Mouse (Mus musculus): ENCODE results near the gene Hdac10.

Hdac10 gene

GRCm38 (mm10) chr15:89128382-89129350 is at the start of gene Hdac10:
Gene Hdac10, minus strand, starts transcription at chr15:89128700.
- DNase-seq (ENCODE audit: low spot score): peak; percentile 77

GRCm38 (mm10) chr15:89177576-89178259 is 49.2 kb upstream of the Hdac10 start:
- no peak for DNase-seq (ENCODE audit: low spot score)

- peak; percentile 73 for DNase-seq (ENCODE audit: low spot score)
Measured at GRCm38 (mm10) chr15:89177121-89177520, 48.6 kb upstream of the Hdac10 start.

- no peak for DNase-seq (ENCODE audit: low spot score)
Measured at GRCm38 (mm10) chr15:89175411-89176155, 47.1 kb upstream of the Hdac10 start.

GRCm38 (mm10) chr15:89174889-89175339 is 46.4 kb upstream of the Hdac10 start:
- DNase-seq (ENCODE audit: low spot score): no peak

- peak; percentile 63 for DNase-seq (ENCODE audit: low spot score)
Measured at GRCm38 (mm10) chr15:89173906-89174214, 45.4 kb upstream of the Hdac10 start.

- no peak for DNase-seq (ENCODE audit: low spot score)
Measured at GRCm38 (mm10) chr15:89173024-89173905, 44.8 kb upstream of the Hdac10 start.

- no peak for DNase-seq (ENCODE audit: low spot score)
Measured at GRCm38 (mm10) chr15:89172276-89172935, 43.9 kb upstream of the Hdac10 start.

- DNase-seq (ENCODE audit: low spot score): no peak
Measured at GRCm38 (mm10) chr15:89171526-89172051, 43.1 kb upstream of the Hdac10 start.

- no peak for DNase-seq (ENCODE audit: low spot score)
Measured at GRCm38 (mm10) chr15:89170102-89170501, 41.6 kb upstream of the Hdac10 start.

GRCm38 (mm10) chr15:89169431-89169830 is 40.9 kb upstream of the Hdac10 start:
- DNase-seq (ENCODE audit: low spot score): peak; percentile 70

- DNase-seq (ENCODE audit: low spot score): no peak
Measured at GRCm38 (mm10) chr15:89168922-89169321, 40.4 kb upstream of the Hdac10 start.

- DNase-seq (ENCODE audit: low spot score): no peak
Measured at GRCm38 (mm10) chr15:89165478-89165877, 37.0 kb upstream of the Hdac10 start.

- DNase-seq (ENCODE audit: low spot score): no peak
Measured at GRCm38 (mm10) chr15:89161397-89161796, 32.9 kb upstream of the Hdac10 start.

GRCm38 (mm10) chr15:89158516-89158915 is 30.0 kb upstream of the Hdac10 start:
- no peak for DNase-seq (ENCODE audit: low spot score)

GRCm38 (mm10) chr15:89157954-89158353 is 29.5 kb upstream of the Hdac10 start:
- peak; percentile 64 for DNase-seq (ENCODE audit: low spot score)

- DNase-seq (ENCODE audit: low spot score): no peak
Measured at GRCm38 (mm10) chr15:89152312-89152711, 23.8 kb upstream of the Hdac10 start.

GRCm38 (mm10) chr15:89150041-89150390 is 21.5 kb upstream of the Hdac10 start:
- DNase-seq (ENCODE audit: low spot score): no peak

- no peak for DNase-seq (ENCODE audit: low spot score)
Measured at GRCm38 (mm10) chr15:89149271-89150040, 21.0 kb upstream of the Hdac10 start, which contains the start of gene Mapk11. Gene Mapk11, minus strand, starts transcription at chr15:89149628.
